Mouse (Mus musculus): Measurements from ENCODE around the gene Pwwp2b.

DNA sequence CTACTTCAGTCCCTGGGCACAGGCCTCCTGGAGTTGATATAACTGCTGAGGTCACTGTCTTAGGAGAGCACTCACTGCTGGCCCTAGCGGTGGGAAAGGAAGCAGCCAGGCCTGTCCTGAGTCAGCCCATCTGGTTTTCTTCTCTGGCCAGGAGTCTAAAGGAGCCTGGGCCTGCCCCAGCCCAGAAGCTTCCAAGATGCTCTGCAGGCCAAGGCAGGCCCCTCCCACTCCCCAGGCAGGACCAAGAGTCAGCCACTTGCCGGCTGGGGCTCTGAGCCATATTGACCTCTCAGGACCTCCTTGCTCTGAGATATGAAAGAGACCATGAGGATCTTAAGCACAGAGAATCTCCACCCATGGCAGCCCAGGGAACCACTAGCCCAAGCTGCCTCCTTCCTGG is 60.8 kb downstream of the Pwwp2b start:
- TF ChIP-seq NELFE (IDR thresholded peaks at IDR 0.05; ENCODE audit: low read depth, low read length) (no peak), MAZ (IDR thresholded peaks at IDR 0.05; ENCODE audit: low read depth, low read length) (no peak), MAFK (IDR thresholded peaks at IDR 0.05; ENCODE audit: borderline replicate concordance, low read depth, low read length) (no peak), POLR2A (IDR thresholded peaks at IDR 0.05; ENCODE audit: control insufficient read depth in 1 of 2, insufficient read depth in 1 of 2, low read depth in 1 of 2, low read length in 2 of 2, poor library complexity in 1 of 2) (no peak), ZMIZ1 (IDR thresholded peaks at IDR 0.05; ENCODE audit: low read depth, low read length) (no peak), TBP (IDR thresholded peaks at IDR 0.05; ENCODE audit: low read depth, low read length) (no peak), POLR2AphosphoS2 (IDR thresholded peaks at IDR 0.05; ENCODE audit: low read length) (no peak), HCFC1 (IDR thresholded peaks at IDR 0.05; ENCODE audit: low read depth, low read length) (no peak), CTCF (IDR thresholded peaks at IDR 0.05 in 2 of 3, conservative IDR thresholded peaks at IDR 0.05 in 1 of 3; ENCODE audit: control insufficient read depth in 1 of 3, insufficient read depth in 1 of 3, low read depth in 2 of 3, low read length in 3 of 3, poor library complexity in 1 of 3, severe bottlenecking in 1 of 3) (no peak), USF1 (IDR thresholded peaks at IDR 0.05; ENCODE audit: low read depth, low read length) (no peak)

Data from MEL (cell line).